Mouse (Mus musculus): ENCODE data around the gene Tmem222.

DNA sequence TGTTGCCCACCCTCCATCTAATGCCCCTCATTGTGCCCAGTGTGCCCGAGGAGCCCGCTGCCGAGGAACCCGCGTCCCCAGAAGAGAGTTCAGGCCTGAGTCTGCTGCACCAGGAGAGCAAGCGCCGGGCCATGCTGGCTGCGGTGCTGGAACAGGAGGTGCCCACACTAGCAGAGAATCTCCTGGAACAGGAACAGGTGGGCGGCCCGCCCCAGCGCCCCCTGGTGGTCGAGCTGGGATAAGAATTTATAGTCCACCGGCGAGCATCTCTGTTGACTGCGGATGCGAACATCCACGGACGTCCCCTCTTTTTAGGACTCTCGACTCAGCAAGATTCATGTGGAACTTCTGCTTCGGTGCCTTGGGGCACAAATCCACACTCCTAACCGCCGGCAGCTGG is 27.0 kb downstream of the Tmem222 start:
- TF ChIP-seq POLR2AphosphoS2 (IDR thresholded peaks at IDR 0.05; ENCODE audit: insufficient read length, low read depth): no peak
- no peak for TF ChIP-seq POLR2A (IDR thresholded peaks at IDR 0.05; ENCODE audit: insufficient read length, low read depth)
- TF ChIP-seq MYOD1 (IDR thresholded peaks at IDR 0.05; ENCODE audit: control insufficient read depth in 1 of 3, insufficient read length in 2 of 3, low read depth in 2 of 3): peak in 2 of 3 experiments; percentile 57 to 80
